Mouse (Mus musculus): ENCODE results near the gene Arap1.

DNA sequence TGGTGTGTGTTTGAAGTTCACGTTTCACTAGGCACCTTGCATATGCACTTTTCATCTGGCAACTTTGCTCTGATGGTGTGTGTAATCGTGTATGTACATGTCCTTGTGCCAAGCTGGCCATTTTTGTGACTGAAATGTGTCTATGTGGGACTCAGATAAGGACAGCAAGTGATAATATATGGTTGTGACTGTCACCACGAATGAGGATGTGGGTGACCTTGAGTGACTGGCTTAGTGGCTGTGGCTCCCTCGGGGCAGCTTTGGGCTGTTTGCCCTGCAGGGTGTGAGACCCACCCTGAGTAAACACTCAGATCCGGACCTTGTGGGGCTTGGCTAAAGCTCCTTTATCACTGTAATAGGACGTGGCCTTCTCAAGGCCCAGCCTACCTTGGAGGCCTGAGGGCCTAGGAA is 31.3 kb upstream of the Arap1 start:
- TF ChIP-seq POLR2A (IDR thresholded peaks at IDR 0.05; ENCODE audit: insufficient read depth, low read length) (no peak), CTCF (IDR thresholded peaks at IDR 0.05; ENCODE audit: low read depth, low read length) (no peak), EP300 (IDR thresholded peaks at IDR 0.05; ENCODE audit: insufficient read depth, low read depth, low read length) (no peak)
